Mouse (Mus musculus) ZHBTc4 (cell line): Measurements from ENCODE around the gene Simc1.

Source experiments
- DNase-seq: peaks from one replicate; pipeline ENCODE4 v3.0.0-alpha.2; 2011; ENCODE audit warnings: low read depth, low spot score

Gene Simc1

GRCm38 (mm10) chr13:54582860-54583259 lies 79.3 kb downstream of the Simc1 start:
- no peak for DNase-seq

GRCm38 (mm10) chr13:54585831-54586230 lies 82.3 kb downstream of the Simc1 start:
- no peak for DNase-seq

GRCm38 (mm10) chr13:54589414-54589995 lies 85.9 kb downstream of the Simc1 start:
- DNase-seq: no peak

- DNase-seq: peak; percentile 99
These were observed 86.7 kb downstream of the Simc1 start, which contains the start of the genes Nop16 and Higd2a for GRCm38 (mm10) chr13:54589996-54590951. Gene Nop16 (minus strand): TSS chr13:54590090. Gene Higd2a (plus strand): TSS chr13:54590207.

GRCm38 (mm10) chr13:54591776-54592356 lies 88.3 kb downstream of the Simc1 start:
- no peak for DNase-seq

- no peak for DNase-seq
These were observed 90.0 kb downstream of the Simc1 start for GRCm38 (mm10) chr13:54593617-54594016.

- DNase-seq: no peak
These were observed 92.6 kb downstream of the Simc1 start for GRCm38 (mm10) chr13:54596107-54596690.

GRCm38 (mm10) chr13:54596870-54597269 lies 93.3 kb downstream of the Simc1 start:
- no peak for DNase-seq

GRCm38 (mm10) chr13:54598622-54599143 lies 95.1 kb downstream of the Simc1 start:
- no peak for DNase-seq
